Mouse (Mus musculus) bone marrow, adult 2 months (tissue): Measurements from ENCODE around the gene Tespa1. TPM values are rescaled to one million over a fixed set of nuclear protein-coding genes. Genes with fewer than 3 reads are reported as not detected.
"Not testable (repeated sequence)": the region's sequence is repeated elsewhere in the genome, so short reads cannot be mapped to it uniquely, and the experiment has no call there.

Experiments used
- H3K27ac ChIP-seq: fragments of 200-500 bp; 2 replicates; pipeline ENCODE4 v1.5.1; 2012; ENCODE audit warnings: low read depth, mild to moderate bottlenecking, control low read depth, inconsistent platforms, low read length; ENCODE audit not compliant: control insufficient read depth, poor library complexity, insufficient read depth
- H3K4me1 ChIP-seq: fragments of 200-500 bp; 2 replicates; pipeline ENCODE4 v1.6.1; 2011; ENCODE audit warnings: low read length; ENCODE audit not compliant: control insufficient read depth, insufficient read depth
- H3K4me3 ChIP-seq: fragments of 200-500 bp; replicated peaks from 2 replicates; pipeline ENCODE3; 2011; ENCODE audit warnings: mild to moderate bottlenecking, low read depth, low read length, control low read depth; ENCODE audit not compliant: control insufficient read depth
- CTCF ChIP-seq: fragments of 200-500 bp; IDR thresholded peaks from 2 replicates; pipeline ENCODE4 v1.5.1; 2011; ENCODE audit warnings: low read length, control low read depth; ENCODE audit not compliant: control insufficient read depth, insufficient read depth
- POLR2A ChIP-seq: fragments of 200-500 bp; IDR thresholded peaks from 2 replicates; pipeline ENCODE4 v1.6.1; 2011; ENCODE audit warnings: low read depth, mild to moderate bottlenecking, control low read depth, low read length, borderline replicate concordance; ENCODE audit not compliant: control insufficient read depth
- WGBS: fragments of 180-500 bp; shearing (Covaris S2); methylation state at CpG from one replicate; pipeline ENCODE4 v1.1.7; 2018; 5-methylcytosine and 5-hydroxymethylcytosine counted together
- polyA plus RNA-seq: library from polyadenylated mRNA; stranded (reverse); fragments of >200 nt; gene quantifications from 2 replicates; pipeline ENCODE4 v1.2.4, GENCODE M21; 2011; ENCODE audit warnings: low replicate concordance; ENCODE audit not compliant: missing spikeins, insufficient read depth, insufficient read length

Gene Tespa1
- polyA plus RNA-seq, 1 experiment: 7.9 TPM

GRCm38 (mm10) chr10:130330711-130331110 is 8.0 kb downstream of the Tespa1 start:
- Histone ChIP-seq H3K4me1 (no peaks in the 10 kb centered on the region), H3K4me3 (no peak overlapping the region), H3K27ac (no peak overlapping the region)
- 53% methylated on average over 1 of the region's 1 CpGs for WGBS
- no peak for TF ChIP-seq CTCF
- TF ChIP-seq POLR2A: no peak

- Histone ChIP-seq H3K4me3 (no peak overlapping the region), H3K4me1 (peaks cover 2% of the 10 kb centered on the region; the same call in 1 of the 2 replicates), H3K27ac (no peak overlapping the region)
- TF ChIP-seq POLR2A (no peak), CTCF (no peak)
- 0% methylated on average over 1 of the region's 1 CpGs for WGBS
Measured at GRCm38 (mm10) chr10:130336385-130336784, 13.7 kb downstream of the Tespa1 start.

GRCm38 (mm10) chr10:130337581-130337980 is 14.9 kb downstream of the Tespa1 start:
- no peak overlapping the region for H3K27ac ChIP-seq
- 6% methylated on average over 2 of the region's 2 CpGs for WGBS
- peaks cover 2% of the 10 kb centered on the region; the same call in 1 of the 2 replicates for H3K4me1 ChIP-seq
- no peak for TF ChIP-seq POLR2A
- no peak for TF ChIP-seq CTCF
- H3K4me3 ChIP-seq: no peak overlapping the region

GRCm38 (mm10) chr10:130340050-130340449 is 17.4 kb downstream of the Tespa1 start:
- H3K4me1 ChIP-seq, H3K4me3 ChIP-seq: not testable (repeated sequence)
- WGBS: 84% methylated on average over 4 of the region's 4 CpGs

GRCm38 (mm10) chr10:130344056-130344455 is 21.4 kb downstream of the Tespa1 start:
- 19% methylated on average over 1 of the region's 1 CpGs for WGBS
- no peak for TF ChIP-seq CTCF
- TF ChIP-seq POLR2A: no peak
- Histone ChIP-seq H3K4me3 (no peak overlapping the region), H3K27ac (no peak overlapping the region), H3K4me1 (no peaks in the 10 kb centered on the region)

More at GRCm38 (mm10) chr10:130340050-130340449, 17.4 kb downstream of the Tespa1 start:
- H3K27ac ChIP-seq: not testable (repeated sequence)

DNA sequence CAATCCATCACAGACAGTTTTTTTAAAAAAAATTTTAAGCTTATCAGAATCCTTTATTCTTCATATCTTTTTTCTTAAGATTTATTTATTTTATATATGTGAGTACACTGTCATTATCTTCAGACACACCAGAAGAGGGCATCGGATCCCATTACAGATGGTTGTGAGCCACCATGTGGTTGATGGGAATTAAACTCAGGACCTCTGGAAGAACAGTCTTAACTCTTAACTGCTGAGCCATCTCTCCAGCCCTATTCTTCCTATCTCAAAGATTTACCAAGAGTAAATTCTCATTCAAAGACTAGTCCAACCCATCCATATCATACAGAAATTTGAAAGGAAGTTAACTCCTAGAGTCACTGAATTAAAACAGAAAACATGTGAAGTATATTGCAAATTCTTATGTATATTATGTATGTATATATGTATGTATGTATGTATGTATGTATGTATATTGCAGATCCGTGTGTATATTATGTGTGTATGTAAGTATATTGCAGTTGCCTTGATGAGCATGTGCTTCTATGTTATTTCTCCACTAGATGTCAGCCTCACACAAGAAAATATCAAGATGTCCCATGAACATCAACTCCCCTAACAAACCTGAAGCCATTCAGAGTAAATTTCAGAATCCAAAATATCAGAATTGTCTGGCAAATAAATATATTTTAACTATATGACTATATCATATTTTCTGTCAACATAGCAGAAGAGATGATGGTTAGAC is 40.9 kb downstream of the Tespa1 start:
- WGBS: 60% methylated on average over 2 of the region's 2 CpGs
- Histone ChIP-seq H3K27ac (no peak overlapping the region), H3K4me3 (no peak overlapping the region), H3K4me1 (no peaks in the 10 kb centered on the region)
- no peak for TF ChIP-seq POLR2A
- TF ChIP-seq CTCF: 0 out of 2 replicates have a peak, but pooled peaks have one; percentile 15

GRCm38 (mm10) chr10:130364766-130365165 is 42.1 kb downstream of the Tespa1 start:
- Histone ChIP-seq H3K27ac (no peak overlapping the region), H3K4me1 (no peaks in the 10 kb centered on the region), H3K4me3 (no peak overlapping the region)
- TF ChIP-seq POLR2A (no peak), CTCF (no peak)

DNA sequence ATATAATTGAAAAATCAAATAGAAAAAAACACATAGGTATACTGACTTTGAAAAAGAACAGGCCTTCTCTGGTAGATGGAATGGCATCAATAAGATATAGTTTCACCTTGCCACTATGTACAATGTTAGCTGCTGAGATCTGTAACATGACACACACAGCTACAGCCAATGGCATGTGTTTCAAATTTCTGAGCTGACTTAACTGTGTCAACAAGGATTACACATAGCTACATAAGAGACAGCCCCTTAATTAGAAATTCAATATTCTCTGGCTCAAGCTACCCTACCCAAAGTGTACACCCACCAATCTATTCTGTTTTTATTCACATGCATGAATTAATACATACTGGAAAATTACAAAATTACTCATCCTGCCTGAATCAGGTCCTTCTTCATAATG is 45.7 kb downstream of the Tespa1 start:
- H3K27ac ChIP-seq: no peak overlapping the region
- no peak for TF ChIP-seq CTCF
- no peak for TF ChIP-seq POLR2A
- H3K4me1 ChIP-seq: no peaks in the 10 kb centered on the region
- no peak overlapping the region for H3K4me3 ChIP-seq
